Mouse (Mus musculus) lung, adult 2 months (tissue): ENCODE measurements around the gene Rassf5.

ENCODE experiments used
- CTCF ChIP-seq: fragments of 200-500 bp; IDR thresholded peaks from 2 replicates; pipeline ENCODE4 v1.5.1; 2011; ENCODE audit warnings: mild to moderate bottlenecking, low read length, control low read depth; ENCODE audit not compliant: insufficient read depth
- POLR2A ChIP-seq: fragments of 200-500 bp; IDR thresholded peaks from 2 replicates; pipeline ENCODE4 v1.6.1; 2011; ENCODE audit warnings: low read depth, mild to moderate bottlenecking, control low read depth, low read length, borderline replicate concordance; ENCODE audit errors: extremely low read depth

GRCm38 (mm10) chr1:131278606-131279455 is 33.8 kb upstream of the Rassf5 start:
- TF ChIP-seq POLR2A (no peak), CTCF (no peak)
